Mouse (Mus musculus) CD8-positive naive resting alpha-beta T cell, adult 2 months (primary cell): ENCODE data around the gene Spats1.

Source experiments
- DNase-seq, 2 experiments: peaks; one replicate each; pipeline ENCODE4 v3.0.0; 2022; ENCODE audit warnings: low read depth in 2 of 2, low spot score in 2 of 2

Spats1 gene

DNA sequence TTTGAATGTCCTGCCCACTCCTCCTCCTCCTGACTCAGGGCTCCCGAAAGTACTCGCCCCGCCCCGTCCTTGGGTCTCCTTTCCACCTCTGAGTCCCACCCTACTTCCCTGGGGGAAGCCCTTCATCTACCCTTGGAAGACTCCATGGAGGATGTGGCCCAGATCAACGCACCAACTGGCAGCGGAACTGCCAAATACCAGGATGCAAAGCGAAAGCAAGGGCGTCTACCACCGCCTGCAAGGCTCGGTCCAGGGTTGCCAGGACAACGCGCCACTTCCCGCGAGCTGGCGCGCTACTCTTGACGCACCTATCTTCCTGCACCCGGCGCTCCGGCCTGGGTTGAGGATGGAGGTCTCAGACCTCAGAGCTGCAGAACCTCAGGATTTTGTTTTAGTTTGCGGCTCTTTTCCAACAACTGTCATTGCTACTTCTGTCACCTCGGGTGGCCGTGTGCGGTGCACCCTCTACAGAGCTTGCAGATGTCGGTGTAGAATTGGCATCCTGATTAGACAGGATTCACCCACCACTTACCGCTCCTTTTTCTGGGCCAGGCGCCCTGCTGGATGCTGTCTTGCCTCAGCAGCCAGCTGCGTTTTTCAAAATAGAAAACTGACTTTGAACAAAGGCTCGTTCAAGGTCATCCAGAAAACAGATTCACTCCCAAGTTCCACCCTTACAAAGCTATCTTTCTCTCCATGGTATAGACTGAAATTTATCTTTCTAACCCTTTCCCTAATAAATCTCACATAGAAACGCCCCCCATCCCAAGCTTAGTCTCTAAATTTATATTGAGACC, at the start of gene Spats1:
TSS of gene Spats1 (minus strand) at position 747 of the 797 bp plus-strand sequence.
- DNase-seq: peak; percentile 25 to 36

DNA sequence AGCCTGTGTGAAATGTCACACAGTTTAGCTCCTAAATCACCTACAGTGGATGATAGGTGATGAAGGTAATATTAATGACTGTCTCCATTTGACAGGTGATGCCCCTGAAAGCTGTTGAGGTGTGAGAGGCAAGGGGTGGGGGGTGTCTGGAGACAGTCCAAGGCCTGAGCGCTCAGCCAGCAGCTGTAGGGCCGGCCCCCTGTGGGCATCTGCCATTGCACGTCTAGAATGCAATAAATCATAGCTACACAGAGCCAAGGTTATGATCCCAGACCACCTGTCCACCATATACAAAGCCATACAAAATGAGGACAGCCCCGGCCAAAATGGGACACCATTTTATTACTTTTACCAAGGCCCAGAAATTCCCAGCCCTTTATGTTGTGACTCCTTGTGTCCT, 49.7 kb upstream of the Spats1 start:
- DNase-seq: no peak

DNA sequence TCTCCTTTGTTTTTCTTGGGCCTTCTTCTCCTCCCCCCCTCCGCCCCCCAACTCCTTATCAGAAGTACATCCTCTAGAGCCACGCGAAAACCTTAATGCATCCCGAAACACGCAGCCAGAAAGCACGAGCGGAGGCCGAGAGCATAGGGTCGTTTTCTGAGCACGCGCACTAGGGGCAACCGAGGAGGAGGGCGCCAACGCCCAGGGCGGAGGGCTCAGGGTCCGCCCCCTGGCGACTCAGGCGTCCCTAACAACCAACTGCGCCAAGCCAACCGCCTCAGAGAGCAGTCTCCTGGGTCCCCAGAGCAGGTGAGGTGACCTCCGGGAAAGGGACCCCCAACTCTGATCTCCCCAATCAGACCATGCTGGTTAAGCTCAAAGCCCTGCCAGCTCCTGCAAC, 48.0 kb upstream of the Spats1 start, which contains the start of gene Tcte1:
TSS of gene Tcte1 (plus strand) at position 172 of the 400 bp plus-strand sequence.
- no peak for DNase-seq

- no peak for DNase-seq
Measured at GRCm38 (mm10) chr17:45520136-45520535, 44.9 kb upstream of the Spats1 start.

DNA sequence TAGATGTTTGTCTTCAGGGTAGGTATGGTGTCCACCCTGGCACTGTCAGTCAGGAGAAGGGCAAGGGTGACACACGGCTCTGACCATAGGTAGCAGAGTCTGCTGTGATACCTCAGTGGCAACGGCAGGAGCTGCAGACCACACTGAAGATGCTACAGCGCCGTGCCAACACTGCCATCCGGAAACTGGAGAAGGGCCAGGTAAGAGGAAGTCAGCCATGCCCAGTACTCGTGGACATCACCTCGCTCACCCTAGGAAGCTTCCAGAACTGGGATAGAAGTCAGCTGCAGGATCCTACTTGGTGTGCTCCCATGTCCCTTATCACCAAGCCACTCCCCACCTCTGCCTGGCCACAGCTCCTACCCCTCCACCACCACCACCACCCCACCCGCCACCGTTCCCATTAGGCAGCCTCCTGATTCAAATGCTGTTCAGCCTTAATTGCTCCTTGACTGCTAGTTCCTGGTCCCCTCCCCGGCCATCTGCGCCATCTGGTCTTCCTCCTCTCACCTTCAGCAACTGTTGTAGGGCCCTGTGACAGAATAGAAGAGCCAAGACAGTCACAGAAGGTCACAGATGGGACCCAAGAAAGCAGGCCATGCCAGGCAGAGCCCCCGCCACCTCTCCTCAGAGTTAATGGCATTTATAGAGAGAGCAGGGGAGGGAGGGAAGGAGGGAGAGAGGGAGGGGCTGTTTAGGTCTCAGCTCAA, 43.7 kb upstream of the Spats1 start:
- no peak for DNase-seq

DNA sequence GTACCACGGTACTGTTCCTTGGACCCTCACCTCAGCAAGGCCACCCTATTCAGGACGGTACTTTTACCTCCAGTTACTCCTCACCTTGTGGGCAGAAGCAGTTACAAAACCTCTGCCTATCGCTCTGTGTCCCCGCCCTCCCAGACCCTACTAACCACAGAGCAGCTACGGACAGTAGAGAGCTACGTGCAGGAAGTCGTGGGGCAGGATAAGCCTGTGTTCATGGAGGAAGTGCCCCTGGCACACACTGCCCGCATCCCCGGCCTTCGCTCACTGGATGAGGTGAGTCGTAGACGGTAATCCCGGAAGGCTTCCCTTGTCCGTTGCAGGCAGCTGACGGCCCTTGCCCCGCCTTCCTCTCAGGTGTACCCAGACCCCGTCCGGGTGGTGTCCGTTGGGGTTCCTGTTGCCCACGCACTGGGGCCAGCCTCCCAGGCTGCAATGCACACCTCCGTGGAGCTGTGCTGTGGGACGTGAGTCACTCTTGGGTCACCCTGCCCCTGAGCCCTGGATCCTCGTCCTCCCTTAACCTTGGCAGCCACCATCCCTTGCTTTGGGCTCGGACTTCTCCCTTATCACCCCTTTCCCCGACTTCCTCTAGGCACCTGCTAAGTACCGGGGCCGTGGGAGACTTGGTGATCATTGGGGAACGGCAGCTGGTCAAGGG, 42.5 kb upstream of the Spats1 start:
- no peak for DNase-seq

DNA sequence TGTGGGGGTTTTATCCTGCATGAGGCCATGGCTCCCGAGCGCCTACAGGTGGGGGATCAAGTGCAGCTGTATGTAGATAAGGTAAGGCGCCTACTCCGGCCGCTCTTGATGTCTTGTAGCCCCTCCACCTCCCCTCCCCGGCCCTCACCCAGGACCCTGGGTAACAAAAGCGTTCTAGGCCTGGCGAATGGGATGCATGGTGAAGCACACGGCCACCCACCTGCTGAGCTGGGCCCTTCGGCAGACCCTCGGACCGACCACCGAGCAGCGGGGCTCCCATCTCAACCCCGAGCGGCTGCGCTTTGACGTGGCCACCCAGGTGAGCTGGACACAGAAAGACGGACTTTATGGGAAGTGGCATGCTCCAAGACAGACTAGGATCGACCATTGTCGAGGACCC, 41.9 kb upstream of the Spats1 start:
- DNase-seq: no peak

GRCm38 (mm10) chr17:45516488-45516887, 41.3 kb upstream of the Spats1 start:
- peak; percentile 68 to 72 for DNase-seq

GRCm38 (mm10) chr17:45515806-45516205, 40.6 kb upstream of the Spats1 start:
- no peak for DNase-seq

- DNase-seq: no peak
Measured at GRCm38 (mm10) chr17:45515204-45515726, 40.0 kb upstream of the Spats1 start.

DNA sequence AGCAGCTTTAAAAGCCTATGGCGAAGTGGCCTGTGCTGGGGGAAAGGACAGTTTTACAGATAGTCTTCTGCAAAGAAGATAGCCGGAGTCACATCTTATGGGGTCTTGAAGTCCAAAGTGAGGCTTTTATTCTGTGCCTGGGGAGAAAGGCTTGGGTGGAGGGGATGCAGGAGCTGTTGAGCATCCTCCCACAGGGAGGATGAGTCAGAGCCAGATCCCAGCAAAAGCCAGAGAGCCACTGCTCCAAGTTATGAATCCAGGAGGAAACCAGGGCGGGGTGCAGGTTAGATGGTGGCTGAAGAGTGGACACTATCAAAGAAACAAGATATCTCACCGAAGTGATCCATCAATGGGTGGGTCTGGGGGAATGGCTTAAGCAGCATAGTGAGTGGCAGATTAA, 36.5 kb upstream of the Spats1 start:
- DNase-seq: no peak

DNA sequence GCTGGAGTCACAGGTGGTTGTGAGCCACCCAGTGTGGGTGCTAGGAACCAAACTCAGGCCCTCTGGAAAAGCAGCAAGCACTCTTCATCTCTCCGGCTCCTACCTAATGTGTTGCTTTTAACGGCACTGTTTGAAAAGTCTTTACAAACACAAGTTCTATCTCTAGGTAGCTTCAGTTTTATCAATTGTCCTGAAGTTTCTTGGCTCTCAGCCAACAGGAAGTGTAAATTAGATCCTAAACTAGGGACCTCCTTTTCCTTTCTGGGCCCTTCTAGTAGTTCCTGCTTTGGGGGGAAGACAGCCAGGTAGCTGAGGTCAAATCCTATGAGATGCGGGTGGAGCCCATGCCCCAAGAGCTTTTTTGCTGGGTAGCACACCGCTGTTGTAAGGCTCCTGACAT, 35.7 kb upstream of the Spats1 start:
- DNase-seq: no peak

DNA sequence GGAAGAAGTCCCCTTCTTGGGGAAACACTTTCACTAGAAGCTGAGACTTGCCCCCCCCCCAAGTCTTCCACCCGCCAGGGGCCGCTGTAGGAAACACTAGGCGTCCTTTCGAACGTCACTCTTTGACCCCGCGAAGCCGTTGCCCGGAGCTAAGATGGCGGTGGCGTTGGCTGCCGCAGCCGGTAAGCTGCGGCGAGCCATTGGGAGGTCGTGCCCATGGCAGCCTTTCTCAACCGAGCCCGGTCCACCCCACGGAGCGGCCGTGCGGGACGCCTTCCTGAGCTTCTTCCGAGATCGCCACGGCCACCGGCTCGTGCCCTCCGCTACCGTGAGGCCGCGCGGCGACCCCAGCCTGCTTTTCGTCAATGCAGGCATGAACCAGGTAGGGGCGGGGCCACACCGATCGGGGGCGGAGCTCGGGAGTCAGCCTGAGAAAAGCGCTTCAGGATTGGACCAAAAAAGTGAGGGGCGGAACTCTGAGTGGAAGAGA, 31.5 kb upstream of the Spats1 start, which contains the start of gene Aars2:
TSS of gene Aars2 (plus strand) at position 142 of the 490 bp plus-strand sequence.
- peak; percentile 90 to 95 for DNase-seq

DNA sequence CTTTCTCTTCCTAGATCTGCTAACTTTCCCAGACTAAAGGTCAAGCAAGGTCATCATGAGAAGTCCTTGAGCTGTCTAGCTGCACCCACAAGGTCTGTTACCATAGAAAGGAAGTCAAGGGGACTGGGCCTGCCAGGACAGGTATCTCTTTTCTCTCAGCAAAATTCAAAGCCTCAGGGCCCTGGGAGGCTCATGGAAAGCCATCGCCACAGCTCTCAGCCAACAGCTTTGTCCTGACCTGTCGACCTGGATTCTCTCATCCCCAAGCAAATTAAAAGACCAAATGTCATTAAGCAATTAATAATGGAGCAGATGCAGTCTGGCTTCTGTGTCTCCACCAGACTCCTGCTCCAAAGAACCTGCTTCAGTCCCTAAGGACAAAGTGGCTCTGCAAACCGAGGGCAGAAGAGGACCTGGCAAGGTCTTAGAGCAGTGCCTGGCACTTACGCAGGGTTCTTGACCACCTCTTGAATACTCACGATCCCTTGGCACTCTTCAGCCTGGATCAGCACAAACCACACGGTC, 30.8 kb upstream of the Spats1 start:
- no peak for DNase-seq

DNA sequence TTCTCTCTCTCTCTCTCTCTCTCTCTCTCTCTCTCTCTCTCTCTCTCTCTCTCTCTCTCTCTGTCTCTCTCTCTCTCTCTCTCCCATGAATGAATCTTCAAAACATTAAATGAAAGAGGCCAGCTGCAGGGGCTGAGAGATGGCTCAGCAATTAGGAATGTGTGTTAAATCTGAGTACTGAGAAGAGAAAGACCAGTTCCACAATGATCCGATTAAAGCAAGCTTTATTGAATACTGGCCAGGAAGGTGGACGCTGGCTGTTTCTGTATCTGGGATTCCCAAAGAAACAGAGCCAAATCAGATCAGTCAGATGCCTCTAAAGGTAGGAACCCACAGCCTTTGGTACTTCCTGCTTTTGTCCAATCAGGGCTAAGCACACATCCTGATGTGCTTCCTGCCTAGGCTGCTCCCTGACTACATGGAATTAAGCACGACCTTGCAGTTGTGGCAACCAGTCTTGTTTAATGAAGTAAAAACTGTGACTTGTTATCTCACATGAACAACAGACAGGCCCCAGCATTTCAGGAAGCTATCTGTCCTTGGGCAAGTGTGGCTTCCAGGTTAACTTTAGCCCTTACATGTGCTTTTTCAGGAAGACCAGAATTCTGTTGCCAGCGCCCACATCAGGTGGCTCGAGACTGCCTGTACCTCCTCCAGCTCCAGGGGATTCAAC, 28.2 kb upstream of the Spats1 start:
- no peak for DNase-seq

GRCm38 (mm10) chr17:45502324-45502723, 27.1 kb upstream of the Spats1 start:
- no peak for DNase-seq

DNA sequence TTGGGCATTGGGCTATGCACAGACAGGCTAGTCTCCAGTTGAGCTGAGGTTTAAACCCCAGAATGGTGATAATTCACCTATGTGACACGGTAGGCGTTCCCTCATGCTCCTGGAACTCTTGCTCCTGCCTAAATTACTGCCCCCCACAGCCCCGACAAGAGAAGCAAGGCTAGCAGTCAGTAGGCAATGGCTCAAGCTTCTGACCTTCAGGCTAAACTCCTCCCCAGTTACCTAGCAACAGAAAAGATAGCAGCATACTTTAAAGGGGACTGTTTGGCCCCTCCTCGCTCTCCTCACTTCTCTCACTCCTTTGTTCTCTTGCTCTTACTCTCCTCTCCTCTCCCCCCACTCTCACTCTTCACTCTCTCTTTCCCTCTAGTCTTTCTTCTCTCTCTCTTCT, 25.8 kb upstream of the Spats1 start:
- DNase-seq: no peak

GRCm38 (mm10) chr17:45499516-45499915, 24.3 kb upstream of the Spats1 start:
- no peak for DNase-seq

- DNase-seq: no peak
Measured at GRCm38 (mm10) chr17:45498397-45498796, 23.2 kb upstream of the Spats1 start.

DNA sequence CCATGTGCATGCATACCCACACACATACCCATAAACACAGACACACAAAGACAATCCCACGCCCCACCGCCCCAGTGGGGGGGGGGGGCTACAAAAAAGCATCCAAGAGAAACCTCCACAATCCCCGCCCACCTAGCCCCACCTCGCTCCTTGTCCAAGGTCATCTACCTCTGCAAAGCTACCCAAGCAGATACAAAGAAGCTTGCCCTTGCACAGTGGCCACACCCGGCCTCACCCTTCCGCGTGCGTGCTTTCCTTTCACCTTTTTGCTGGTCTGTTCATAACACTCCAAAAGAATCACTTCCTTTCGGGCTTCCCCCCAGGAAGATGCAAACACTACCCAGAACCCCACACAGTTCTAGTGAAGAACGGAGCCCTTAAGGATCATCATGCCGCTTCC, 20.2 kb upstream of the Spats1 start:
- DNase-seq: no peak
